Mouse (Mus musculus) urinary bladder, postnatal 10 days (tissue): ENCODE measurements around the gene Abhd16b.

Experiments used
- DNase-seq: peaks from one replicate; pipeline ENCODE4 v3.0.0; 2022; ENCODE audit warnings: low spot score

Abhd16b gene

GRCm38 (mm10) chr2:181541761-181542380 lies 48.9 kb downstream of the Abhd16b start:
- DNase-seq: no peak
